Mouse (Mus musculus): ENCODE data around the gene Rps15. TPM values are rescaled to one million over a fixed set of nuclear protein-coding genes. Genes with fewer than 3 reads are reported as not detected.
A peak's percentile ranks its signal among the peaks of the same experiment; 100 is the strongest.

Rps15 gene
- polyA plus RNA-seq, 1 experiment from 2014 or later: 516 TPM

- peaks cover 27% of the 10 kb centered on the region for H3K4me1 ChIP-seq
- no peak for ATAC-seq (replicated peaks)
- H3K9me3 ChIP-seq: no peaks in the 10 kb centered on the region
- 63% methylated on average over 20 of the region's 20 CpGs for WGBS
- no peak overlapping the region for H3K4me2 ChIP-seq
- no peak overlapping the region for H3K9ac ChIP-seq
- H3K4me3 ChIP-seq: no peak overlapping the region
- H3K27ac ChIP-seq: no peak overlapping the region
- no peaks in the 10 kb centered on the region for H3K27me3 ChIP-seq (replicated peaks)
- peaks cover 89% of the 10 kb centered on the region for H3K36me3 ChIP-seq (replicated peaks)
Measured at GRCm38 (mm10) chr10:80313627-80314201, 21.5 kb downstream of the Rps15 start.

GRCm38 (mm10) chr10:80314494-80315001 is 22.3 kb downstream of the Rps15 start:
- peaks cover 83% of the 10 kb centered on the region for H3K36me3 ChIP-seq (replicated peaks)
- no peak overlapping the region for H3K4me2 ChIP-seq
- no peak overlapping the region for H3K9ac ChIP-seq
- H3K27ac ChIP-seq: no peak overlapping the region
- H3K9me3 ChIP-seq: no peaks in the 10 kb centered on the region
- ATAC-seq (replicated peaks): no peak
- 55% methylated on average over 16 of the region's 16 CpGs for WGBS
- no peak overlapping the region for H3K4me3 ChIP-seq
- no peaks in the 10 kb centered on the region for H3K27me3 ChIP-seq (replicated peaks)
- H3K4me1 ChIP-seq: peaks cover 35% of the 10 kb centered on the region

GRCm38 (mm10) chr10:80315315-80315714 is 23.1 kb downstream of the Rps15 start:
- H3K27me3 ChIP-seq (replicated peaks): no peaks in the 10 kb centered on the region
- no peak for ATAC-seq (replicated peaks)
- H3K36me3 ChIP-seq (replicated peaks): peaks cover 76% of the 10 kb centered on the region
- H3K4me2 ChIP-seq: no peak overlapping the region
- peaks cover 41% of the 10 kb centered on the region for H3K4me1 ChIP-seq
- H3K9me3 ChIP-seq: no peaks in the 10 kb centered on the region
- no peak overlapping the region for H3K4me3 ChIP-seq
- H3K9ac ChIP-seq: no peak overlapping the region
- no peak overlapping the region for H3K27ac ChIP-seq
- 56% methylated on average over 27 of the region's 27 CpGs for WGBS

- Histone ChIP-seq H3K4me2 (no peak overlapping the region), H3K27me3 (replicated peaks) (no peaks in the 10 kb centered on the region), H3K36me3 (replicated peaks) (peaks cover 69% of the 10 kb centered on the region), H3K9me3 (no peaks in the 10 kb centered on the region), H3K4me1 (peaks cover 44% of the 10 kb centered on the region), H3K27ac (0 out of 2 replicates have a peak overlapping the region, but pooled peaks have one; percentile 36), H3K4me3 (no peak overlapping the region), H3K9ac (no peak overlapping the region)
- WGBS: 37% methylated on average over 11 of the region's 11 CpGs
- no peak for ATAC-seq (replicated peaks)
Measured at GRCm38 (mm10) chr10:80316359-80316781, 24.1 kb downstream of the Rps15 start.

GRCm38 (mm10) chr10:80317011-80317410 is 24.8 kb downstream of the Rps15 start:
- H3K4me3 ChIP-seq: no peak overlapping the region
- no peak overlapping the region for H3K9ac ChIP-seq
- H3K27ac ChIP-seq: no peak overlapping the region
- H3K9me3 ChIP-seq: no peaks in the 10 kb centered on the region
- peaks cover 44% of the 10 kb centered on the region for H3K4me1 ChIP-seq
- no peak overlapping the region for H3K4me2 ChIP-seq
- no peak for ATAC-seq (replicated peaks)
- 55% methylated on average over 10 of the region's 10 CpGs for whole genome bisulfite sequencing
- H3K36me3 ChIP-seq (replicated peaks): peaks cover 63% of the 10 kb centered on the region
- H3K27me3 ChIP-seq (replicated peaks): no peaks in the 10 kb centered on the region

GRCm38 (mm10) chr10:80320340-80320760 is 28.1 kb downstream of the Rps15 start, which contains the start of gene 2310011J03Rik:
2310011J03Rik (minus strand) TSS chr10:80320537.
- Histone ChIP-seq H3K4me1 (peaks cover 53% of the 10 kb centered on the region), H3K9ac (peak within 1 kb of the TSS; percentile 47), H3K9me3 (no peaks in the 10 kb centered on the region), H3K4me2 (peak within 1 kb of the TSS; percentile 91), H3K36me3 (replicated peaks) (peaks cover 31% of the 10 kb centered on the region), H3K27me3 (replicated peaks) (no peaks in the 10 kb centered on the region), H3K4me3 (peak within 1 kb of the TSS; percentile 57), H3K27ac (peak within 1 kb of the TSS; percentile 59)
- WGBS: under 1% methylated on average over 34 of the region's 34 CpGs
- peak; percentile 62 for ATAC-seq (replicated peaks)

GRCm38 (mm10) chr10:80321014-80321669 is 28.9 kb downstream of the Rps15 start:
- Histone ChIP-seq H3K4me3 (no peak overlapping the region), H3K27me3 (replicated peaks) (no peaks in the 10 kb centered on the region), H3K4me1 (peaks cover 45% of the 10 kb centered on the region), H3K36me3 (replicated peaks) (peaks cover 23% of the 10 kb centered on the region), H3K9ac (no peak overlapping the region), H3K4me2 (no peak overlapping the region), H3K9me3 (no peaks in the 10 kb centered on the region), H3K27ac (no peak overlapping the region)
- no peak for ATAC-seq (replicated peaks)
- WGBS: 76% methylated on average over 6 of the region's 6 CpGs

- 91% methylated on average over 21 of the region's 21 CpGs for WGBS
- H3K4me3 ChIP-seq: no peak overlapping the region
- H3K4me2 ChIP-seq: no peak overlapping the region
Measured at GRCm38 (mm10) chr10:80321670-80322581, 29.7 kb downstream of the Rps15 start.

GRCm38 (mm10) chr10:80322811-80323211 is 30.6 kb downstream of the Rps15 start:
- Histone ChIP-seq H3K4me3 (peak overlapping the region; percentile 48), H3K27me3 (replicated peaks) (0 out of 2 replicates have a peak, but pooled peaks cover 2% of the 10 kb centered on the region), H3K36me3 (replicated peaks) (peaks cover 8% of the 10 kb centered on the region; the same call in 1 of the 2 replicates), H3K27ac (no peak overlapping the region), H3K9me3 (no peaks in the 10 kb centered on the region), H3K4me1 (peaks cover 31% of the 10 kb centered on the region), H3K4me2 (peak overlapping the region; percentile 89), H3K9ac (peak overlapping the region; percentile 52; the same call in 1 of the 2 replicates)
- 2% methylated on average over 28 of the region's 28 CpGs for WGBS
- ATAC-seq (replicated peaks): peak; percentile 1; the same call in 1 of the 2 replicates

More at GRCm38 (mm10) chr10:80321670-80322581, 29.7 kb downstream of the Rps15 start:
- H3K9ac ChIP-seq: no peak overlapping the region
- H3K27ac ChIP-seq: no peak overlapping the region
- peaks cover 39% of the 10 kb centered on the region for H3K4me1 ChIP-seq
- no peak for ATAC-seq (replicated peaks)
- peaks cover 16% of the 10 kb centered on the region for H3K36me3 ChIP-seq (replicated peaks)
- 0 out of 2 replicates have a peak, but pooled peaks cover 2% of the 10 kb centered on the region for H3K27me3 ChIP-seq (replicated peaks)
- no peaks in the 10 kb centered on the region for H3K9me3 ChIP-seq

GRCm38 (mm10) chr10:80323261-80324119 is 31.2 kb downstream of the Rps15 start:
- Histone ChIP-seq H3K4me1 (peaks cover 31% of the 10 kb centered on the region), H3K36me3 (replicated peaks) (peaks cover 4% of the 10 kb centered on the region; the same call in 1 of the 2 replicates), H3K27me3 (replicated peaks) (0 out of 2 replicates have a peak, but pooled peaks cover 2% of the 10 kb centered on the region), H3K4me2 (peak overlapping the region; percentile 89), H3K9me3 (no peaks in the 10 kb centered on the region), H3K27ac (no peak overlapping the region), H3K4me3 (peak overlapping the region; percentile 48), H3K9ac (peak overlapping the region; percentile 52)
- ATAC-seq (replicated peaks): peak; percentile 8; the same call in 1 of the 2 replicates
- 1% methylated on average over 46 of the region's 46 CpGs for WGBS

All from midbrain, embryonic 15.5 days (tissue).